Mouse (Mus musculus) CD4-positive, CD25-positive, alpha-beta regulatory T cell, adult 2 months (primary cell): ENCODE measurements around the gene Olfr1442.
"Not testable (repeated sequence)": the region's sequence is repeated elsewhere in the genome, so short reads cannot be mapped to it uniquely, and the experiment has no call there.

ENCODE experiments used
- DNase-seq: peaks from one replicate; pipeline ENCODE4 v3.0.0-alpha.2; 2012; ENCODE audit warnings: low read depth, low spot score

Olfr1442 gene

DNA sequence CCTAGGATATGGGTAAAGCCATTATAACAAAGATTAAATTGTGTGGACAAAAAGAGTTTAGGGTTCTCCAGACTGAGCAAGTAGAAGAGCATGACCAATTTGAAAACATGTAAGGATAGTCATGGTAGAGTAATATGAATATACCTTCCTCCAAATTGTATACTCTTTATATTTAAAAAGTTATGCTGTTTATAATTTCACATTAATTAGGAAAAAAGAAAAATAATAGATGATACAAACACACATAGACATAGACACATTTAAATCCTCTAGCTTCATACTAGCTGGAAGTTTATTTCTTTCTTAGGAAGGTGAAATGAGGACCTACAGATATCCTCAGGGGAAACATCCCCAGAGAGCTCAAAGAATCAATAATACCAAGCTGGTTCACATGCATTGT is at the start of gene Olfr1442:
TSS of gene Olfr1442 (plus strand) at position 301 of the 400 bp plus-strand sequence.
- DNase-seq = no peak

DNA sequence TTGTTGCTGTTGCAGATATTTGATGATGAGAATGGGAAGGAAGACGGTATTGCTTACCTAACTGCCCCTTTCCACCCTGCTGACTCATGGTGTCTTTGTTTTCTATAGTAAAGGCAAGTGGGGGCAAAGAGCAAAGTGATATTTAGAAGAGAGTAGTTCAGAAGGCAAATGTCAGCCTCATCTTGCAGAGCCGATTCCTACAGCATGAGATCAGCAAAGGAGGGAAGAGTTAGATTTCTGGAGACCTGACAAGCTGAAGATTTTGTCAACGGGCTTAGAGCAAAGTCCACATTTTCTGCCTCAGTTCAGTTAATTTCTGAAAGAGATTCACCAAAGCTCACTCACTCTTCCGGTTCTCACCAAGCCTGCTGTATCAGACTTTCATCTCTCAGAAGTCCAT is 37.1 kb upstream of the Olfr1442 start, which contains the start of gene Glyat:
TSS of gene Glyat (plus strand) at position 133 of the 400 bp plus-strand sequence.
- no peak for DNase-seq

DNA sequence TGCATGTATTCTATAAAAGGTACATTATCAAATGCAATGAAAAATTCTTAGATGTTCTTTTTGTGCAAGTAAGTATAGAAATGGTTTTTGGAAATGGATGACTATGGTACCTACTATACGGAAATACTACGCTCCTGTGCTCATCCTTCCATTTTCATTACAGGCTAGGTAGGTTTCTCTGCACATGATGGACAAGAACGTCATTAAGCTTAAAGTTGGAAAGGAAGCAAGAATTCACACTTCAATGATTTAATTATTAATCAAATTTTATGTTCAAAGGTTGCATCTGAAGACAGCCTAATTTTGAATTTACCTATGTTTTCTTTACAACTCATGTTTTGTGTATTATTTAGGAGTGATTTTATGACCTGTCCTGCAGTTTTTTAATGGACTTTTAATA is 36.0 kb upstream of the Olfr1442 start:
- no peak for DNase-seq

DNA sequence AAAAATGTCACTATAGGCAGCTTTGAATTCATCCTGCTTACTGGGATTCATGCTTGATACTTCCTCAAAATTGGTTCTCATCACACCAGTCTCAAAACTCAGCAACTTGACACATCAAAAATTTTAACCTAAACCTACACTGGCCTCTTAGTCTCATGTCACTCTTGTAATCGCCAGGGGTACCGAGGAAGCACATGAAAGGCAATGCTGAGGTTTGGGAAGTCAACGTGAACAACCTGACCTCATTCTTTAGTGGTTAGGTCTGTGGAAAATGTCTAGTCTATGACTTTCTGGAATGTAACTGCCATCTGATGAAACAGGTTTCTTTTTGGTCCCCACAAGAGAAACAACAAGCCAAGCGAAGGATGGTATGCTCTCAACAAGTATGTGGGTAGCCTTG is 35.3 kb upstream of the Olfr1442 start:
- no peak for DNase-seq

DNA sequence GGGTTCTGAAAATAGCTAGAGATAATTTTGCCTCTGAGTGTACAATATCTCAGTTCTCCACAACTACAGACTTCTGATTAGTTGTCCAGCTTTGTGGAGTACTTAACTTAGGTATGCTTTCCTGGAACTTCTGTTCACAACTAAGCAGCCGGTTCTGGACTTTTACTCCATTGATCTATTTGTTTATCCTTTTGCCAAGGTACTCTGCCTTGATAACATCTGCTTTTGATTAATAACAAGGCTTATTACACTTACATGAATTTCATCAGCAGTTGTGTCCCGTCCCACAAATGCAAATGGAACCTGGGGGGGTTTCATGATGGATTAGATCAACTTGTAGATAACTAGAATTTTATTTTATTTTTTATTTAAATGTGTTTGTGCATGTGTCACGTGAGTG is 33.4 kb upstream of the Olfr1442 start:
- DNase-seq = no peak

DNA sequence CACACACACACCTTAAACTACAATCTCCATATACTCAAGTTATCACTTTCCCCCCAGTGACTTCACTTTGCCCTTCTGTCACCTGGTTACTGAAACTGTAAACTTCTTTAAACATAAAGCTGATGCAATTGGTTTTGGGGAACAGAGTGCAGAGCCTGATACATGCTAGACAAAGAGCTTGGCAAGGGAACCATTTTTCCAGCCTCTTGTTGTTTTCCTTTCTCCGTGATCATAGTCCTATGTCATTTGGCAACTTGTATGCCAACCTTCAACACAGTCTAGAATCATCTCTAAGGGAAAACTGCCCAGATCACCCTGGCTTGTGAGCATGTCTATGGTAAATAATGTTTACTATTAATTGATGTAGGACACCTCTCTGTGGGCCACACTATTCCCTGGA is 32.2 kb upstream of the Olfr1442 start:
- DNase-seq = no peak

DNA sequence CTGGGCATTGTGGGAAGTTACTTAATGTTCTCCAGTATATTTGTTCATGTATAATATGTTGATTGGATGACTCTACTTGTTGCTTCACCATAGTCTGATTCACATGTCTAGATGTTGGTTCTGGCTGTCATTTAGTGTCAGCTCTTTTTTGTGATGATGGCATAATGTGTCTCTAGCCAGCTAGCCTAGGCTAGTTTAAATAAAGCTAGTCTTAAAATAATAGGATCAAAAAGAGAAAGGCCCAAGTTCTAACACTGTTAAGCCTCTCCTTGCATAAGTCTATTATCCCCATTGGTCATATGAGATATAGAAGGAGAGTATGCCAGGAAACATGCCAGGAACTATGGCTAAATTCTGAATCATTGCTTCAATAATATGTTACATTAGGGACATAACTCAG is 20.7 kb upstream of the Olfr1442 start:
- DNase-seq = no peak

DNA sequence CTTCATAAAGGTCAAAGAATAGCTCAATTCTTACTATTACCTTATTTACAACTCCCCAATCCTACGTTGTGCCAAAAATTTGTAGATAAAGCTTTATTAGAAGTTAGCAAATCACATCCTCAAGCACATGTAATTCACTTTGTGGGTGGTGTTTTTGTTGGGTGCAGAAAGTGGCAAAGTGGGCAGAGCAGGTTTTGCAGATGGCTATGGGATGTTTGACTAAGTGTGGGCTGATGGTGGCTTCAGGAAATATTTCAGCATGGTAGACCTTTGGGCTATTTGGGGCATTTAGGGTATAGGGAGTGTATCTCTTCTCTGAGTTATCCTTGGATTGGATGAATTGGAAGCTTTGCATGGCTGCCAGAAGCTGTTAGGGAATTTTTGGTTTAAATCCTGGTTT is 4.1 kb upstream of the Olfr1442 start:
- no peak for DNase-seq

DNA sequence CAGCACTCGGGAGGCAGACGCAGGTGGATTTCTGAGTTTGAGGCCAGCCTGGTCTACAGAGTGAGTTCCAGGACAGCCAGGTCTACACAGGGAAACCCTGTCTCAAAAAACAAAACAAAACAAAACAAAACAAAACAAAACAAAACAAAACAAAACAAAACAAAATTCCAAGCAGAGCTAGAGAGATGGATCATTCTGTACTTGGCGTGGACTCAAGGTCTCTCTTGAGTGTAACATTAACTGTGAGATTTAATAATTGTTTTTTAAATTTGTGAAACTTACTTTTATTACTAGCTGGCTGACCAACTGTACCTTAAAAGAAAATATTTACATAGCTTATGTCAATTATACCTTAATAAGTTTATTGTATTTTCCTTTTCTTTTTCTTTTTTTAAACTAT is 1.6 kb upstream of the Olfr1442 start:
- DNase-seq = not testable (repeated sequence)

DNA sequence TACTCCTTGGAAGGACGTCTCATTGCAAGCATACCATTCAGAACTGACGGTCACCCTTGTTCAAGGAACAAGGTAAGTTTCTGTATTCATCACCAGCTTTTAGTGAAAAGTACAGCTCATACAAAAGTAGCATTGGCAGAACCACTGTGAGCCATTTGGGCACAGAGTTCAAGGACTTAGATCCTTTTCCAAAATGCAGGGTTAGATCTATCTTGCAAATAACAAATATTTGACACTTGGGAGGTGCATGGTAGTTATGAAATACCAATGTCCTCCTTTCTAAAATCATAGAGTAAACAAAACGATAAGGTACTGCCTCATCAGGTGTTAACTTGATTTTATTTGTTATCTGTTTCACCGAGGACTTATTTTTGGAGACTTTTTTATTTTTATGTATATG is 812 bp downstream of the Olfr1442 start:
- no peak for DNase-seq

DNA sequence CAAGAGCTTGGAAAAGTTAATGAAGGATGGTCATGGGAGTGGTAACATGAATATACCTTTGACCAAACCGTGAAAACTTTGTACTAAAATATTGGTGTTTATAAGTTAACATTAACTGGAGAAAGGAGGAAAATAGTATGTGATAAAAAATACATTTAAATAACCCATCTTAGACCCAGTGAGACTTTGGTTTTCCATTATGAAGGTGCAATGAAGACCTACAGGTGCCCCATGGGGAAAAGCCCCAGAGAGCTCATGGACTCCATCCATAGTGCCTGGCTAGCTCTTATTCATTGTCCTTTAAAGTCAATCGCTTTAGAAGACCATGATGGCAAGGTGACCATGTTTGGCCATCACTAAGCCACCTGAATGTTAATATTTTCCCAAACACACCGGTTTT is 7.6 kb downstream of the Olfr1442 start, which contains the start of gene Olfr1443:
TSS of gene Olfr1443 (plus strand) at position 301 of the 400 bp plus-strand sequence.
- no peak for DNase-seq

DNA sequence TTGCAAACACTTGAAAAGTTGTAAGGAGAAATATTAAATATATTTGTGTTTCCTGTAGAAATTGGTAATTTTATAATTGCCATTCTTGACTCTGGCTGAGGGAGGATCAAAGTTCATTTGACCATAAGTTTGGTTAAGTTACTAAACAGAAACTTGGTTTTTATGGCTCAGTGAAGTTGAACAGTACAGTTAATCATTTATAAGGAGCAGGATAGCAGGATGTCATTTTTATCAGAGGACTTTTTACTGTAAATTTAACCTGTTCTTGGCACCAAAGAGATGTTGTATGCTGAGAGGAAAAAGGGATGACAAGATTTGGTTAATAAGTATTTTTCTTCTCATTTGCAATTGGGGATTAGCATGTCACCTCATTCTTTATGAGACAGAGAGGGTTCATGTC is 14.4 kb downstream of the Olfr1442 start:
- no peak for DNase-seq

DNA sequence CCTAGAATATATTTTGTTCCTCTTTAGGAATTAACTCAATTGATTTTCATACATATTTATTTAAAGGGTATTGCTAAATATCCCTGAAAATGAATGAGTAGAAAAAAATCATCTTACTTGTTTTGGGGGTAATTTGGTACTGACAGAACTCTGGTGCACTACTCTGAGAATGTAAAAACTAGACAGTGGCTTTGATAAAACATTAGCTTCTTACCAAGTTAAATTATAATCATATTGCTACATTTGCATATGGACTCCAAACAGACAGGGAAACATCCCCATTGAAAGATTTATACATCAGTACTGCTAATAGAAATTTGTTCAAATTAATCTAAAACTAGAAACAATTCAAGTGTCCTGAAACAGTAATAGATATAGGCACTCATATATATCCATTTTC is 15.0 kb downstream of the Olfr1442 start:
- no peak for DNase-seq

DNA sequence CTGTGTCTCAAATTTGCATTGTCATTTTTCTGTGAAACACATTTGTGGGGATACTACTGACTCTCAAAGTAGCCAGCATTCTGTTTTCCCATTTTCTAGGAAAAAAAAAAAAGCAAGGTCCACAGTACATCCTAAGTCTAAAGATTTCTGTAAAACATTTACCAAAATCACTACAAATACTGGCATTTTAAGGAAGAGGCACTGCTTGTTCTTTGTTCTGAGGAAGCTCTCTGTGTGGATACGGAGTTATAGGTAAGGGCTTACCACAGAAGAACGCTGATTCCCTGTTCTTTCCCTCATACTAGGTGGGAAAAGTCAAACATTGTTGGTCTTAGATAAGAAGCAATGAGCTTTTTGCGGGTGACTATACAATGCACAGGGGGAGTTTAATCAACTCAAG is 25.4 kb downstream of the Olfr1442 start, which contains the start of gene Keg1:
TSS of gene Keg1 (plus strand) at position 197 of the 400 bp plus-strand sequence.
- no peak for DNase-seq

DNA sequence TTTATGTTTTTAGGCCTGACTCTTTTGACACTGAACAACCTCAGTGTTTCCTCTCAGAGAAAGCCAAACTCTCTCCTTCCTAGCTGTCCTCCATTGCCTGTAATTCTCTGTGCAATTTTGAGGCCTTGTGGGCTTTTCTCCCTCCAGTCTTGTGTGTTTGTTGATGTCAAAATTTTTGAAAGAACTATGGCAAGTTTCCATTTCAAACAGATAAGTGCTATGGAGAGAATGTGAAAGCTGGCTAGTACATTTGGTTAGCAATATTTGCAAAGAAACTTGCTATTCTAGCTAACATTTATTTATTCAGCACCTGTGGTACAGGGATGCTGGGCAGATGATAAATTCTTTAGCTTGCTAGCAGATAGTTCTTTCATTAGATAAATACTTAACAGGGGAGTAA is 26.0 kb downstream of the Olfr1442 start:
- DNase-seq = no peak

DNA sequence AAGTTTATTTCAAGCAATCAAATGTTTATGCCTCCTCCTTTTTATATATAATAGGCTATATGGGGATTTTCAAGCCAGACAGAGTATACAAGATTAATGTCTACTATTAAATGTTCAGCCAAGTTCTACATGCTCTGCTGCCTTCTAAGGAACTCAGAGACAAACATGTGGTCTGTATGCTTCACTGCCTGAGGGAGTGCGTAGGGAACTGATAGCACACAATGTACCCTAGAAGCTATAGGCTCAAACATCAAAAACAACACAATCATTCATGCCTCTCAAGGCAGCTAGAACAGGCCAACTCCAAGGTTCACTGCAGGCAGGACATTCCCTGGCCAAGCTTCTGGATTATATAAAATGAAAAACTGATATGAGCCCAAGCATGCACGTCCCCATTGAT is 38.2 kb downstream of the Olfr1442 start:
- DNase-seq = no peak

DNA sequence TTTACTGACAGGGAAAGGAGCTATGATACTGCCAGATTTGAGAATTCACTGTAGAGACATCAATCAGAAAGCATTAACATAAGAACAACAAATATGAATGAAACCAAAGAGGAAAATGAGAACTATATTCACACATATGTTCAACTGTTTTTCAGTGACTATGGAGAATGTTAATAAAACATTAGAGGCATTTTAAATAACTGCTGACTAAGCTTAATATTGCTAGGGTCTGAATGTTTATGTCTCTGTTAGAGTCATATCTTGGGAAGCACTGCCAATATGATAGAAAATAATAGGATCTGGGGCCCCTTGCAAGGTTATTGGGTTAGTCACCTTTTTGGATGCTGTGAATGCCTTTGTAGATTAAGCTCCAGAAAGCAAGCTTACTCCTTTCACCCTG is 38.7 kb downstream of the Olfr1442 start:
- DNase-seq = no peak

DNA sequence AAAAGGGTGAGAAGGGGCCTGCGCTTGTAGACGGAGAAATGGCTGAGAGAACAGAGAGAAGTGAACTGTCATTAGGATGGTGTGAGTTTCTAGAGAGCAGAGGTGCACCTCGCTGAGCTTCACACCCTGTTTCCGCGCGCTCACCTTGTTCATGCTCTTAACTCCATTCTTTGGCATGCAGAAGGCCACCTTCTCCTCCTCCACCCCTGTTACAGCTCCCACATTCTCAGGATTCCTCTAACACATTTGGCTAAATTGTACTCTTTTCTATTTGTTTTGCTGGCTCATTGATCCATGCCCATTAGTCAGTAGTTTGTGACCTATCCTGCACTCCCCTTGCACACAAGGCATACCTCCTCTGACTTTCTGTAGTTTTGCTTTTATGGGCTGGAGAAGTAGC is 49.0 kb downstream of the Olfr1442 start:
- DNase-seq = no peak

DNA sequence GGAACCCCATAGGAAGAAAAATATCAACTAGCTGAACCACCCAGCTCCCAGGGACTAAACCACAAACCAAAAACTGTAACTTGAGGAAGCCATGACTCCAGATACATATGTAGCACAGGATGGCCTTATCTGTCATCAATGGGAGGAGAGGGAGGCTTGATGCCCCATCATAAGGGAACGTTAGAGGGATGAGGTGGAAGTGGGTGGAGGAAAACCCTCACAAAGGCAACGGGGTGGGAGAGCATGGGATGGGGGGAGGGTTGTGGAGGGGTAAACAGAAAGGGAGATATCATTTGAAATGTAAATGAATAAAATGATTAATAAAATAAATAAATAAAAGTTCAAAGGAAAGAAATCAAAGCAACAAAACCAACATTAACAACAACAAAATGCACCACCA is 50.2 kb downstream of the Olfr1442 start:
- DNase-seq = no peak

DNA sequence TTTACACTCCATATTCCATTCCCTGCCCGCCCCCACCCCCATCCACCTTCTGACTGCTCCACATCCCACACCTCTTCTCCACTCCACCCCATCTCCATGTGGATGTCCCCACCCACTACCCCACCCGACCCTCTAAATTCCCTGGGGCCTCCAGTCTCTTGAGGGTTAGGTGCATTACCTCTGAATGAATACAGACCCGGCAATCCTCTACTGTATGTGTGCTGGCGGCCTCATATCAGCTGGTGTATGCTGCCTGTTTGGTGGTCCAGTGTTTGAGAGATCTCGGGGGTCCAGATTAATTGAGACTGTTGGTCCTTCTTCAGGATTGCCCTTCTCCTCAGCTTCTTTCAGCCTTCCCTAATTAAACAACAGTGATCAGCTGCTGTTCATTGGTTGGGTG is 50.7 kb downstream of the Olfr1442 start:
- not testable (repeated sequence) for DNase-seq

DNA sequence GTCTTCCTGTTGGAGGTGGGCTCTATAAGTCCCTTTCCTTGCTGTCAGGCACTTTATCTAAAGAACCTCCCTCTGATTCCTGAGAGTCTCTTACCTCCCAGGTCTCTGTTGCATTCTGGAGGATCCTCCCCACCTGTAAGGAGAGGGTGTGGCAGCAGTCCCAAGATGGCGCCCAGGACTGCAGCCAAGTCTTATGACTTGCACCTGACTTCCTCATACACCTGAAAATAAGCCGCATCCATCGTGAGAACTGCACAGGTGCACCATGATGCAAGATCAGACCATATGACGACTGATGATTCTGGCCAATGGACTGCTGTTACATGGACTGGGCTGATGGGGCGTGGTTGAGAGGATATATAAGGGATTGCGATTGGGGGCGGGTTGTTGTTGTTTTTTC is 51.4 kb downstream of the Olfr1442 start:
- DNase-seq = not testable (repeated sequence)

DNA sequence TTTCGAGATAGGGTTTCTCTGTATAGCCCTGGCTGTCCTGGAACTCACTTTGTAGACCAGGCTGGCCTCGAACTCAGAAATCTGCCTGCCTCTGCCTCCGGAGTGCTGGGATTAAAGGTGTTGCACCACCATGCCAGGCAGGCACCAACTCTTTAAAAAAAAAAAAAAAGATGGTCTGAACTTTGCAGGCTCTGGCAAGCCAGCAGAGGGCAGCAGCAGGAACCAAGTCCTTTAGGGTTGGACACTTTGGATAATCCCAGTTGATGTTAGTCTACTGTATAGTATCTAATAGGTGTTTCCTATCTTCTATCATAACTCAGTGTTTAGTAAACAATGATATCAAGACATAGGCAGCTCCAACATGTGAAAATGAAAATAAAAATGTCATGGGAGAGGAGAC is 52.1 kb downstream of the Olfr1442 start:
- DNase-seq = peak; percentile 42

DNA sequence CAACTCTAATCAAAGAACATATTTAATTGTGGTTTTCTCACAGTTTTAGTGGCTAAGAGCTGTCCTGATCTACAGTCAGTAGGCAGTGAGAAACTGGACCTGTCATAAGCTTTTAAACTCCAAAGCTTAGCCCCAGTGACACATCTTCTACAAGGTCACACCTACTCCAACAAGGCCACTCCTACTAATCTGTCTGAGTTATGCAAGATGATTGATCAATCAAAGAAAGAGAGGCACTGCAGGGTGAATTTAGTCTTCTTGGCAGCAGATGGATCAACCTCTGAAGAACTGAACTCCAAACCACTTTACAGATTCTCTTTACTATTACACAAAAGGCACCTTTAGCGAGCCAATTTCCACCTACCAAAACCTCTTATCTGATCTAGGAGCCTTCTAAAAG is 55.6 kb downstream of the Olfr1442 start:
- no peak for DNase-seq
